Mouse (Mus musculus) bone marrow, adult 2 months (tissue): ENCODE results near the gene Ralgapa2. TPM values are rescaled to one million over a fixed set of nuclear protein-coding genes. Genes with fewer than 3 reads are reported as not detected.

Experiments
- H3K27ac ChIP-seq: fragments of 200-500 bp; 2 replicates; pipeline ENCODE4 v1.5.1; 2012; ENCODE audit warnings: low read depth, mild to moderate bottlenecking, control low read depth, inconsistent platforms, low read length; ENCODE audit not compliant: control insufficient read depth, poor library complexity, insufficient read depth
- H3K4me1 ChIP-seq: fragments of 200-500 bp; 2 replicates; pipeline ENCODE4 v1.6.1; 2011; ENCODE audit warnings: low read length; ENCODE audit not compliant: control insufficient read depth, insufficient read depth
- H3K4me3 ChIP-seq: fragments of 200-500 bp; replicated peaks from 2 replicates; pipeline ENCODE3; 2011; ENCODE audit warnings: mild to moderate bottlenecking, low read depth, low read length, control low read depth; ENCODE audit not compliant: control insufficient read depth
- CTCF ChIP-seq: fragments of 200-500 bp; IDR thresholded peaks from 2 replicates; pipeline ENCODE4 v1.5.1; 2011; ENCODE audit warnings: low read length, control low read depth; ENCODE audit not compliant: control insufficient read depth, insufficient read depth
- POLR2A ChIP-seq: fragments of 200-500 bp; IDR thresholded peaks from 2 replicates; pipeline ENCODE4 v1.6.1; 2011; ENCODE audit warnings: low read depth, mild to moderate bottlenecking, control low read depth, low read length, borderline replicate concordance; ENCODE audit not compliant: control insufficient read depth
- WGBS: fragments of 180-500 bp; shearing (Covaris S2); methylation state at CpG from one replicate; pipeline ENCODE4 v1.1.7; 2018; 5-methylcytosine and 5-hydroxymethylcytosine counted together
- polyA plus RNA-seq: library from polyadenylated mRNA; stranded (reverse); fragments of >200 nt; gene quantifications from 2 replicates; pipeline ENCODE4 v1.2.4, GENCODE M21; 2011; ENCODE audit warnings: low replicate concordance; ENCODE audit not compliant: missing spikeins, insufficient read depth, insufficient read length

The Ralgapa2 gene
- polyA plus RNA-seq, 1 experiment = 25.7 TPM

DNA sequence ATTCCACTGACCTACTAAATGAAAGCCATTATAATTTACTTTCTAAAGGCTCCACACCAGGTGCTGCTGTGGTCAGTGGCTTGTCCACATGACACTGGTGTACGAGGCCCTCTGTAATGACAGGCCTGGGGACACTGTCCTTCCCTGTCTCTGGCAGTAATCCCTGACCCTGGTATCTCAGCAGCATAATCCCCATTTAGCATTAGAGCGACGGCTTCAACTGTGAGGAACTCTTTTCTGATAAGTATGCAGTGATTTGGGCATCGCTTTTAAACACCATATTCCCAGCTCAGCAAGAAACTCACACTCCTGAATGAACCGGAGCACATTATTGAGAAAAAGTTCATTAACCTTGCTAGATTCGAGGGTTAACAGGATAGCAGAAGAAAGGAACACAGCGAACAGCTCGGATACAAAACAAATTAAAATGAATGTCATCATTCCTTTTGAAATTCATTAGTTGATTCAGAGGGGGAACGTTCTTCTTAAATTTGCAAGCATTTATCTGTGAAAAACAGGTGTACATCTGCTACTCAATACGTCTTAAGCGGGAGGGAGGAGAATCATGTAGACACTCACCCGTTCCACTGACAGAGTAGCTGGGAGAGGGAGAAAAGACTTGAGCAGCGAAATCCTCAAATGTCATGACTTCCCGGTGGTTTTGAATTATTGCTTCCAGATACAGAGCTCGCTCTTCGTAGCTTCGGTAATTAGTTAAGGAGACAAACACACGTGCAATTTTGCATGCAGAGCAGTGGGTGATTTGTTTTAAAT is 252.2 kb downstream of the Ralgapa2 start:
- 85% methylated on average over 18 of the region's 18 CpGs for WGBS
- H3K4me3 ChIP-seq = no peak overlapping the region
- H3K27ac ChIP-seq = no peak overlapping the region
- TF ChIP-seq POLR2A = no peak
- no peaks in the 10 kb centered on the region for H3K4me1 ChIP-seq

DNA sequence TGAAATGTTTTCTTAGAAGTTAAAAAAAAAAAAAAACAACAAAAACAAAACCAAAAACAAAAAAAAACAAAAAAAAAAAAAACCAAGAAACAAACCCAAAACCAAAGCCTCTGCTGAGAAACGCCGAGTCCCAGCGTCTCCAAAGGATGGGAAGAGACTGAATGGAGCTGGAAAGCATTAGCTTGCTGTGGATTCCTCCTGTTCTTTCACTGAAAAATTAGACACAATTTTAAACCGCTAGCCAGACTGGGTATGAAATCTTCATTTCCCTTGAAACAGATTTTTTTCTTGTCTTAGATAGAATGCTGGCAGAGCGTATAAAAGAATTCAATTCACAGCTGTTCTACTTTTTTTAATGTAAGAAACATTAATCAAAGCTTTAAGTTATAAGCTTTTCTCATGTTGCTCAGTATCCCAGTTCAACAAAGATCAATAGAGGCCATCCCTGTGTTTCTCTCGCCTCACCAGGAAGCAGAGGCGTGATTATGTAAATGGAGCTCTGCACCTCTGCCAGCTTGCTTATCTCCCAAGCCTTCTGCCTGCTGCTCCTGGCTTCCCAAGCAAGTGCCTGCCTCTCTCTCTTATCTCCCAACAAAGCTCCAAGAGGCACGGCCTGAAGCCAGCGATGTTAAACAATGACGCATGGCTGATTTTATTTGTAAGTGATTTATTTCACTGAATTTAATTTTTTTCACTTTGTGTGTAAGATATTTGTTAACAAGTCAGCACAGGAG is 253.2 kb downstream of the Ralgapa2 start:
- no peak overlapping the region for H3K4me3 ChIP-seq
- 81% methylated on average over 10 of the region's 10 CpGs for WGBS
- no peaks in the 10 kb centered on the region for H3K4me1 ChIP-seq
- TF ChIP-seq POLR2A = no peak
- TF ChIP-seq CTCF = no peak
- no peak overlapping the region for H3K27ac ChIP-seq

DNA sequence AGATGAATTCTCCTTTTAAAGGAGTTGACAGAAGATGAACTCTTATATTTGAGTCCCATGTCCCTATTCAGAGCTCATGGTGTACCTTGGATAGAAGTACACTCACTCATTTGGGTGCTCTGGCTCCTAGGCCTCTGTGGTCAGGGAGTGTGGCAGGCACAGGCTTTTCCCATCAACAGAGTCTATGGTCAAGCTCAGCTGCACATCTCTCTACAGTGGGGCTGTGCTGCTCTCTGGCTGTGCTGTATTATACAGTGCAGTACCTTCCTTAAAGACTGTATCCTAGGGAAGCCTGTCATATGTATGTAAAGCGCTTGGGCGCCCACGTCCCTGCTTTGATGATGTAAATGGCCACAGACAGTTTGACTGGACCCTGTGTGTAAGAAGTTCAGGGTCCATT is 254.5 kb downstream of the Ralgapa2 start:
- Histone ChIP-seq H3K4me1 (no peaks in the 10 kb centered on the region), H3K4me3 (no peak overlapping the region), H3K27ac (no peak overlapping the region)
- no peak for TF ChIP-seq POLR2A
- TF ChIP-seq CTCF = no peak
- WGBS = 90% methylated on average over 3 of the region's 3 CpGs

DNA sequence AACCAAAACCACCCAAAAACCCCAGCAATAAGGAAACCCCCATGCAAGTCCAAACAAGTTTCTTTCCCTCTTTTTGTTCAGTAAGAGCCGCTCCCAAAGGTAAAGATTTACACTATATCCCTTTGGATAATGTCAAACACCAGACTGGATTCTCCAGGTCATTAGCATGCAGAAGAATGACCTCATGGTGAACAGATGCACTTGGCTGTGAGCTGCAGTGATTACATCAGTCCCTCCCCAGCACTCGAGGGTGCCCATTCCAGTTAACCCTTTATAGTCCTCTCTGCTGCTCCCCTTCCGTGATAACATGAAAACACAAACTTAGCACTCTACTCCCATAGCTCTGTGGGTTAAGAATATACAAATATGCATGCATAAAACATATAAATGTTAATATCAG is 255.1 kb downstream of the Ralgapa2 start:
- TF ChIP-seq POLR2A (no peak), CTCF (no peak)
- 65% methylated on average over 3 of the region's 3 CpGs for WGBS
- Histone ChIP-seq H3K4me3 (no peak overlapping the region), H3K4me1 (no peaks in the 10 kb centered on the region), H3K27ac (no peak overlapping the region)

DNA sequence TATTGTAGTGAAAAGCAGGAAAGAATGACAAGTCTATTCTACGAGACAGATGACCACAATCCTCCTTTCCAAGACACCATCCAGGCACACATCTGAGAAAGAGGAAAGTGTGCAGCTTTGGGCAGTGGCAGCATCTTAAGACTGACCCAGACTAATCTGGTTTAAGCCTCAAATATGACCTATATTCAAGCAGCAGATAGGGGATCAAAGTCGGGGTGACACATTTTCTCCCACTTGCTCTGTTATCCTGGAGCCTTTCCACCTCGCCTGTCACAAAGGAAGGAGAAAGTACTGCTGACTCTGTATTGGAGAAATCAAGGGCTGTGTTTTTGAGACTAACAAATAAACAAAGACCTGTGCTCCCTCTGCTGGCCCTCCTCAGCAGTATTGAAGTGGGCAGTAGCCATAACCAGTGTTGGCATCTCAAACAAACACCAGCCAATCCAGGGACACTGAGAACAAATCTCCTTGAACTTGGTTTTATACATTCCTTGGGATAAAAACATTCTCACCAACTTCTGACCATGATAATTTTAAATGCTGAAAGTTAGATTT is 255.7 kb downstream of the Ralgapa2 start:
- TF ChIP-seq CTCF (no peak), POLR2A (no peak)
- H3K4me3 ChIP-seq = no peak overlapping the region
- no peak overlapping the region for H3K27ac ChIP-seq
- no peaks in the 10 kb centered on the region for H3K4me1 ChIP-seq
- 72% methylated on average over 3 of the region's 3 CpGs for WGBS

DNA sequence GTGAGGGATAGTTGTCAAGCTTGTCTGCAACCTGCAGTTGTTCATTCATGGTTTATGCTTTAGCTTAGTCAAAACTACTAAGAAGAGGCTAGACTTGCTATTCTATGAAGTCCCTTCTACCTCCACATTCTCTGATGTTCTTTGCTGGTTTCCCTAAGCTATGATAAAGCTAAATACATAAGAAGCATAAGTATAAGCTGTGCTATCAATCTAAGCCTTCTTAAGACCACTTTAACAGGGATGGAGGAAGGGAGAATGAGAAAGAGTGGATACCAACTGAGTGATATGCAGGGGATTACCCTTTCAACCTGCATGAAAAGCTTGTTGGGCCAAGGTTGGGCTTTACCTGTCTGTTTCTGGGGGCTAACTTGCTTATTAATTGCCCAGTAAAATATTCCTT is 256.5 kb downstream of the Ralgapa2 start:
- Histone ChIP-seq H3K4me3 (no peak overlapping the region), H3K27ac (no peak overlapping the region), H3K4me1 (no peaks in the 10 kb centered on the region)
- TF ChIP-seq CTCF (no peak), POLR2A (no peak)

DNA sequence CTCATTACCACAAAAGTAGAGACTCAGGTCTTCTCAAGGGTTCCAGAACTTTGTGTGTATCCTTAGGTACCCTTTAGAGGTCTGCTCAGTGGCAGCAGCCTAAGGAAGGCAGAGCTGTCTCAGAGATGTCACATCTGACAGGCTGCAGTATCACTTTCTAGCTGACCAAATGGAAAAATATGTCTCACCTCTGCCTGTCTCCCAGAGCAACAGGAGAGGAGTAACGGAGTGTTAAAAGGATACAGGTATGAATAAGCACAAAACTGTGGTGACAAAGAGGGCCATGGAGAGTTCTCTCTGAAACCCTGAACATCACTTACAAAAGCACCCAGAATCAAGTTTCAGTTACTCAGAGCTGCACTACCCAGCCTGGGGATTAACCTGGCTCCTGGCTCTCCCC is 257.8 kb downstream of the Ralgapa2 start:
- Histone ChIP-seq H3K27ac (no peak overlapping the region), H3K4me3 (no peak overlapping the region), H3K4me1 (no peaks in the 10 kb centered on the region)
- TF ChIP-seq CTCF (no peak), POLR2A (no peak)
- WGBS = 85% methylated on average over 1 of the region's 1 CpGs

DNA sequence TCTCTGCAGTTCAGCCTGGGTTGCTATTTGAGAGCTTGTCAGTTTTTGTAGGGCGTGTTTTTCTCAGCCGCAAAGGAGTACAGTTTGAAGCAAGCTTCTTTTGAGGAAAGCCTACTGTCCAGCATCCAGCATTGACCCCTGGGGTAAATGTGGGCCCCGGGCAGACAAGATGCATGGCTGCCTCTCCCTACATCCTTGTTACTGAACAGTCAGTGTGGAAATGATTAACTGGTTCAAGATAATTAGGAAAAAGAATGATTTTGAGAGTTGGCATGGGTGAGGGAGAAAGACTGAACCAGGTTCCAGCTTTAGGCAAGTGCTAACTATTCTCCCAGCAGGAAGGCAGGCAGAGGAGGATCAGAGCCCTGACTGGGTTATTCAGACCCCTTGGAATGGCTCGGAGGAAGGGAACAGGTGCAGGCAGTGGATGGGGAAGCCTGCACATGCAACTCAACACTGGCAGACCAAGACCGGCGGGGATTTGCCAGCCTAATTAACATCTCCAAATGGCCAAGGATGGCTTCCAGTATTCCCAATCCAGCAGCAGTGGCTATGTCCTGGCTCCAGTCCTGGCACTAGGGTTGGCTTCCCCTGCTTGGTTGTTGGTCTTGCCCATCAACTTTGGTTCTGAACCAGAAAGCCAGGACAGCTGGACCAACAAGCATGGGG is 261.8 kb downstream of the Ralgapa2 start:
- no peaks in the 10 kb centered on the region for H3K4me1 ChIP-seq
- TF ChIP-seq POLR2A = no peak
- TF ChIP-seq CTCF = no peak
- H3K4me3 ChIP-seq = no peak overlapping the region
- no peak overlapping the region for H3K27ac ChIP-seq
- 86% methylated on average over 6 of the region's 6 CpGs for WGBS
